Mouse (Mus musculus): ENCODE measurements around the gene Adamts2.

The Adamts2 gene

GRCm38 (mm10) chr11:50623806-50624205, 21.9 kb downstream of the Adamts2 start:
- no peak for DNase-seq (ENCODE audit: low spot score)

DNA sequence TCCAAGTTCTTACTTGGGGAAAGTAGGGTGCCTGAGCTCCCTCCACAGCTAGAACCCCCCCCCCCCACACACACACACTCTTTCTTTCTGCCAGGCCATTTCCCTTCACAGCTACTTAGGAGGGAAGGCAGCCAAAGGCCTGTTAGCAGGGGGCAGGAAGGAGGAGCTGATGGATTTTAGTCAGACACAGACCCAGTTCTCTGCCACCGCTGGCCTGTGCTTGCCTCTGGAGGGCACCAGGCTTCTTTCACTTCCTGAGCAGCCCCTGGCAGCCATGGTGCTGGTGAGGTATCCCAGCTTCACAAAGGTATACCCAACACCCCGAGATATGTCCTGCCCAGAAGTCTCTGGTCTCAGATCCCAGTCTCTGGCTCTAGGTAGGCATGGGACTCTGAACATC, 22.4 kb downstream of the Adamts2 start:
- no peak for DNase-seq (ENCODE audit: low spot score)

- no peak for DNase-seq (ENCODE audit: low spot score)
Measured at GRCm38 (mm10) chr11:50624720-50625119, 22.8 kb downstream of the Adamts2 start.

DNA sequence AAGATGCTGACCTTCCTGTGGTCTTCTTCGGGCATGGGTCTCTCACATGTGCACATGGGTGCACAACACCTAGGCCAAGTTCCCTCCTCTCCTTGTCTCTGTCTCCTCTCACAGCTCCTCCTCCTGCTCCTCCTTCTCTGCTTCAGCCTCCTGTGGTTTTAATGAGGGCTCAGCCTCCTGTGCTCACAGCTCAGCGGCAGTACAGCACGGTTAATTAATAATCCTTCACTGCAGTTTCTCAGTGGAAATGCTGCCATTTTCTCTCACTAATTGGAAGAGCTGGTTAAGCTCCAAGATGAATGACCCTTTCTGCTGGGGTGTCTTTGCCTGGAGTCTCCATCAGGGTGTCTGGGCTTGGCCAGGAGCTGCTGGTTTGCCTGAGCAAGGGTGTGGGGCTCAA, 27.0 kb downstream of the Adamts2 start:
- no peak for DNase-seq (ENCODE audit: low spot score)

DNA sequence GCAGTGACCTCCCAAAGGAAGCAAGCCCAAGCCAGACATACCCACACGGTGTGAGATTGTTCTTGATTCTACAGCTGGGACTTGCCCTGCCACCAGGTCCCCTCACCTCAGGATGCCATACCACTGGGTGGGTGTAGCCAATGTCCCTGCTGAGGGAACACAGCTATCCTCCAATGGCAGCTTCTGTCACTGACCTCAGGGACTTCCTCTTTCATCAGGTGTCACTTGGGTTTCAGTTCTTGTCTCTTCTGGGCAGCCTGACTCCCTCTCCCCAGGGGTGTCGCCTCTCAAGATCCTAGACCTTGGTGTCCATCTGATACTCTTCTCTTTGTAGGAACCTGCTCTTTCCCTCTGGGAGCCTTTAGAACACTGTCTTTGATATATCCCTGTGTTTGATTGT, 28.6 kb downstream of the Adamts2 start:
- DNase-seq (ENCODE audit: low spot score) = no peak

GRCm38 (mm10) chr11:50632270-50632669, 30.4 kb downstream of the Adamts2 start:
- DNase-seq (ENCODE audit: low spot score) = peak; percentile 7

- no peak for DNase-seq (ENCODE audit: low spot score)
Measured at GRCm38 (mm10) chr11:50635051-50635590, 33.2 kb downstream of the Adamts2 start.

- no peak for DNase-seq (ENCODE audit: low spot score)
Measured at GRCm38 (mm10) chr11:50637026-50637425, 35.1 kb downstream of the Adamts2 start.

GRCm38 (mm10) chr11:50638197-50638867, 36.4 kb downstream of the Adamts2 start:
- DNase-seq (ENCODE audit: low spot score) = no peak

GRCm38 (mm10) chr11:50638868-50639220, 37.0 kb downstream of the Adamts2 start:
- DNase-seq (ENCODE audit: low spot score) = no peak

DNA sequence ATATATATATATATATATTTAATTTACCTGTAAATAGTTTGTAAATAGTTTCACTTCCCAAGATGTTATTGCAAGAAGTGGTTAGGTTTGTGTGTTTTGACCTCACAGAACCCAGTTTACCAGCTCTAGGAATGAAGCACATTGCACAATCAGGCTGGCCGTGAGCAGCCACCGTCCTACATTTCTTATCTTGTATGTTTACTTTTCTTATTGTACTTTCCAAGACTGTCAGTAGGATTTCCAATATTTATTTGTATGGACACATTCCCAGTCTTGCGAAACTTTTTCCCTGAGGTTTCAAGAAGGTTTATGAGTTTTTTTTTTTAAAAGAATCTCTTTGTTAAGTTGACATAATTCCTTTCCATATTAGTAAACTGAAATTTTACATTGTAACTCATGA, 40.7 kb downstream of the Adamts2 start:
- DNase-seq (ENCODE audit: low spot score) = no peak

DNA sequence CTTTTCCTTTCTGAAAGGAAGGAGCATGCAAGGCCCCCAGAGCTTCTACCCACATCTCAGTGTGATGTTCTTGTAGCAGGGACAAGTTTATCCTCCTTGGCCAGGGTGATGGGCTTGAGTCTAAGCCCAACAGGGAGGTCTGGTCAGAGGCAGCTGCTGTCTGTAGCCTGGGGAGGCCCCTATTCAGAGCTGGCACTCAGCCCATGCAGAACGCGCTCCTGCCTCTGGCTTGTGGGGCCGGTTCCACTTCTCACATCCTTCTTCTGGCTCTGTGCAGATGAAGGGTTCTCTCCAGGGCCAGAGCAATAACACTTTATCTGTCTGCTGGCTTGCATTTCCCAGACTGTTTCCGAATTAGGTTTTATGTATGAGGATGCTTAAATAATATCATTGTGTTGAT, 44.3 kb downstream of the Adamts2 start:
- no peak for DNase-seq (ENCODE audit: low spot score)

DNA sequence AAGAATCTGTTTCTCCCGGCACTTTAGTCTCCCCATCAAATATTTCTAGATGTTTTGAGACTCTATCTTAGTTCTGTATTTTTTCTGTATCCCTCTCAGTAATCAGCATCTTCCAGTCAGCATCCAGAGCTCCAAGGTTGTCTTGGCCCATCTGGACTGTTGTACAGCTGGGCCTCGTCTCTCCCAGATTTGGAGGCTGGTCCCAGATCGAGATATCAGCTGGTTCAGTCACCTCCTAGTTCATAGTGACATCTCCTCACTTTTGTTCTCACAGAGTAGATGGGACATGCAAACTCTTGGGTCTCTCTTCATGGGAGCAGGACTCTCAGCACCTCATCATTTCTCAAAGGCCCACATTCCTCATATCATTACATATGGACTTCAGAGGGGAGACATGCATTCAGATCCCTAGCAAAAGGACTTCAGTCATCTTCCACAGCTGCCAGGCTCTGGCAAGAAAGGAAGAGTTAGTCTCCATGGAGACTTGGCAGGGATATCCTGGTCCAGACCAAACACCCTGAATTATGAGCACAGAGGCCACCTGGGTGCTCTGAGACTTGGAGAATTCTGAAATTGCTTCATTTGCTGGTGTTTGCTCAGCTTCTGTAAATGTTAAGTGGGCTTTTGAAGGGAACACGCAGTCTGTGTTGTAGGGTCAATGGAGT, 46.4 kb downstream of the Adamts2 start:
- DNase-seq (ENCODE audit: low spot score) = no peak

DNA sequence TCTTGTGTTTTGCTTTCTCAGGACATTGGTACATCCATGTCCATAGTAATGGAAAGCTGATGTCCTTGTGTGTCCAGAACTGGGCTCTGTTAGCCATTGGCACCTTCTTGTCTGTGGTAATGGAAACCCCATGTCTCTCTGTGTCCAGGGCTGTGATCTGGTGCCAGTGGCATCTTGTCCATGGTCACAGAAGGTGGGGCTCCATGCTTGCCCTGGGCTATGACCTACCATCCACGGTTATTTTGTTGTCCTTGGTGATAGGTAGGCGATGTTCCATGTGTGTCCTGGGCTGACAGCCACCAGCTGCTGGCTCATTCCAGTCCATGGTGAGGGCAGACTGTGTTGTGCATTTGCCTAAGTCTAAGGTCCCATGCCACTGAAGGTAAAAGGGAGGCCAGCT, 48.2 kb downstream of the Adamts2 start:
- no peak for DNase-seq (ENCODE audit: low spot score)

DNA sequence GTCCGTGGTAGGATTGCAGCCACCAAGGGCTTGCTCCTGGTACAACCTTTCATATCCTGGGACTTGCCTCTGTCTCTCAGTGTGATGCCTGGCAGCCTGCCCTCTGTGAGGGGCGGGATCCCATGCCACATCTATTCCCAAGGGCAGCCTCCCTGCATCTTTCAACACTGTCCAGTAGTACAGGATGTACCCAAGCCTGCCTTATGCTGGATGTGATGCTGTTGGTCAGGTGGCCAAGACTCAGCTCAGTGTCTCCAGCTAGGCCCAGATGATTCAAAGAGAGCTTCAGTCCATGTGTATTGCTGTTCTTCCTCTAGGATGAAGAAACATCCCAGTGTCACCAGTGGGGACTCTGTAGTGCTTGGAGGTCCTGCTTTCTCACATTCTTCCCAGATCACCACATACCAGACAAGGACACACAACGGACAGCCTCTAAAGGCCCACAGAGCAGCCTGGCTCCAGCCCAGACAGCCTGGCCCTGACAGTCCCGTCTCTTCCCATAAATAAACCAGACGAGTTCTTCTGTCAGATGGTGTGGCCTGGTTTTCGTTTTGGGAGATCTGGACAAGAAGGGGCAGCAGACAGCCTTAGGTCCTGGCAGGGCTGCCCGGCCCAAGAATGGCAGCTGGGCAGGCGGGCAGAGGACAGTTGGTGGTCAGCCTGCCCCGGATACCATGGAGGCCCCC, 52.0 kb downstream of the Adamts2 start:
- no peak for DNase-seq (ENCODE audit: low spot score)

DNA sequence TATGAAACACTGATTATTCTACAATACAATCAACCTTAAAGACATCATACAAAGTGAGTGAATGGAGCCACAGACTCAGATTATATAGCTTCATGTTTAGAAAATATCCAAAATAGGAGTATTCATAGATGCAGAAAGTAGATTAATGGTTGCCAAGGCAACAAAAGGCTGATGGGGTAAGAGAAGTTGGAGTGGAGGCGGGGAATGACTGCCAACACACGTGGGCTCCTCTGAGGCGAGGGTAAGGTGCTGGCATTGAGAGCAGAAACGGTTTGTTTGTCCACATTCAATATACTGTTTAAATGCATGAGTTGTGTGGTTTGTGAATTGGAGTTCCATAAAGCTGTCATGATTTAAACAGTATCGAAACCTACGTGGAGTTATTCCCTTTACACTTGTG, 56.9 kb downstream of the Adamts2 start:
- DNase-seq (ENCODE audit: low spot score) = no peak

GRCm38 (mm10) chr11:50662176-50662575, 60.3 kb downstream of the Adamts2 start:
- DNase-seq (ENCODE audit: low spot score) = no peak

GRCm38 (mm10) chr11:50664826-50665225, 62.9 kb downstream of the Adamts2 start:
- no peak for DNase-seq (ENCODE audit: low spot score)

DNA sequence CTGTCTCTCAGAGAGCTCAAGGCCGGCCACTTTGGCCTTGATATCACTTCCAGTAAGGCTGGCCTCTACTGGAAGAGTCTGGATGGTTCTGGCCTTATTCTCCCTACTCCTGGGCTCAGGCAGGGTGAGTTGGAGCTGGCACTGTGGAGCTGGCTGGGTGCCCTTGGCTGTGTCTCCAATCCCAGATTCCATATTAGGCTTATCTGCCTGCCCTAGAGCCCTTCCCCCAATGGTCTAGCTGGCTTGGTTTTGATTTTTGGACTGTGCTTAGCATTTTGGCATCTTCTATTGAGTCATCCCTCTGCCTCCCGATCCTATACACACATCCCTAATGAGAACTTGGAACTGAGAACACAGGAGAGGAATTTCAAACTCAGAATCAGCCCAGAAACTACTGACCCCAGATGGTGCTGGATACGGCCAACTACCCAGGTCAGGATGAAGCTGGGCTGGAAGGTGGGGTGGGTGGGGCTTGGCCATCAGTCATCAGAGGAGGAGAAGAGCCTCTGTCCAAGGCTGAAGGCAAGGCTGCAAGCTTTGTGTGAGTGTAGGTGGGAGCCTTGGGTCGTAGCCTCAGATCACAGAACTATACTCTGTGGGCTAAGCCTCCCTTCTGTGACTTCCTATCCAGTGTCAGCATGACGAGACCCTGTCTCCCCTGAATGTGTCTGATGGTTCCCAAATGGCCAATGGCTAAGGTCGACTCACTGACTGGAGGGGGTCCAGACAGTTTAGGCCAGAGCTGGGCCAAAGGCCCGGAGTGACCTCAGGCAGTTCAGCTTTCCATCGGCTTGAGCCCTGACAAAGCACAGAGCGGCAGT, 67.9 kb downstream of the Adamts2 start:
- DNase-seq (ENCODE audit: low spot score) = peak; percentile 7

DNA sequence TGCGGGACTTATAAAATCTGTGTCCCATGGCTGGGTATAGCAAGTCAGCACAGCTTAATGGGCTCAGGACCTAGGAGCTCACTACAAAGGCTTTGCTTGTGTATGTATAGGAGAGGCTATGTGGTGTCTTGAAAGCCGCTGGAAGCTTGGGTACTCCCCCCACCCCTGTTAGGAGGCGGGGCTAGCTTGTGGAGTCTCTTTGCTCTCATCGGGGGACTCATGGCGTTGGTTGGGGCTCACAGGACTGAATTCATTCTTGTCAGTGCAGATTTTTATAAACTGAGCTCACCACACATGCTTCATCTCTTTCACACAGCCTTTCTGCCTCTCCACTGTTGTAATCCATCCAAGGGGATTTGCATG, 68.5 kb downstream of the Adamts2 start:
- no peak for DNase-seq (ENCODE audit: low spot score)

GRCm38 (mm10) chr11:50670881-50671280, 69.0 kb downstream of the Adamts2 start:
- DNase-seq (ENCODE audit: low spot score) = no peak

DNA sequence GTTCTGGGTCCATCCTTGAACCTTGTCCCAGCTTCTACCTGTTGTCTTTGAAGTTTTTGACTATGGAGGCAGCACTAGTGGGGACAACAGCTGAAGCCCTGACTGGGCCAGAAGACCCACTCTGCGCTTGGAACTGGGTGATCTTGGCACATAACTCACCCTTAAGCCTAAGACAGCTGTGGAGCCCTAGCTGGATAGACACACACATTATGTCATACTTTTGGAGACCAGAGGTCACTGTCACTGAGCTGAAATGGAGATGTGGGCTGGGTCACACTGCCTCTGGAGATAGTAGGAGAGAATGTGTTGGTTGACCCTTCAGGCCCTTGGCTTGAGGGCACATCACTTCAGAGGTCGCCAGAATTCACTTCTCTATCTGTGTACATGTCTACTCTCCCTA, 69.5 kb downstream of the Adamts2 start:
- DNase-seq (ENCODE audit: low spot score) = no peak

Measured in layer of hippocampus, adult 9-10 months (tissue).